Mouse (Mus musculus): ENCODE data around the gene Trio. TPM values are rescaled to one million over a fixed set of nuclear protein-coding genes. Genes with fewer than 3 reads are reported as not detected.

Gene Trio
- polyA plus RNA-seq, 1 experiment from 2014 or later = 64.8 TPM

- Histone ChIP-seq H3K4me3 (peak overlapping the region; percentile 64), H3K9ac (peak overlapping the region; percentile 60)
These were observed 242.0 kb downstream of the Trio start for GRCm38 (mm10) chr15:27783541-27784125.

GRCm38 (mm10) chr15:27783092-27783491 lies 242.6 kb downstream of the Trio start:
- Histone ChIP-seq H3K4me3 (peak overlapping the region; percentile 64), H3K4me1 (peaks cover 98% of the 10 kb centered on the region), H3K9ac (peak overlapping the region; percentile 60), H3K4me2 (replicated peaks) (peak overlapping the region; percentile 67), H3K36me3 (peaks cover 14% of the 10 kb centered on the region), H3K27ac (peak overlapping the region; percentile 97), H3K9me3 (no peaks in the 10 kb centered on the region), H3K27me3 (no peaks in the 10 kb centered on the region)
- WGBS = 14% methylated on average over 8 of the region's 8 CpGs
- no peak for ATAC-seq (ENCODE audit: low FRiP score, low read depth)

More at GRCm38 (mm10) chr15:27783541-27784125, 242.0 kb downstream of the Trio start:
- ATAC-seq (ENCODE audit: low FRiP score, low read depth) = no peak
- Histone ChIP-seq H3K9me3 (no peaks in the 10 kb centered on the region), H3K4me2 (replicated peaks) (peak overlapping the region; percentile 67), H3K27ac (peak overlapping the region; percentile 97), H3K27me3 (no peaks in the 10 kb centered on the region), H3K36me3 (peaks cover 14% of the 10 kb centered on the region), H3K4me1 (peaks cover 98% of the 10 kb centered on the region)
- 14% methylated on average over 12 of the region's 12 CpGs for WGBS

GRCm38 (mm10) chr15:27782383-27783036 lies 243.1 kb downstream of the Trio start:
- Histone ChIP-seq H3K27ac (peak overlapping the region; percentile 97), H3K4me1 (peaks cover 98% of the 10 kb centered on the region), H3K36me3 (peaks cover 14% of the 10 kb centered on the region), H3K4me2 (replicated peaks) (peak overlapping the region; percentile 67), H3K27me3 (no peaks in the 10 kb centered on the region), H3K4me3 (peak overlapping the region; percentile 64; the same call in 1 of the 2 replicates), H3K9me3 (no peaks in the 10 kb centered on the region), H3K9ac (no peak overlapping the region)
- ATAC-seq (ENCODE audit: low FRiP score, low read depth) = peak; percentile 85
- 10% methylated on average over 15 of the region's 15 CpGs for WGBS

GRCm38 (mm10) chr15:27779827-27780226 lies 245.8 kb downstream of the Trio start:
- H3K9me3 ChIP-seq = no peaks in the 10 kb centered on the region
- 0 out of 2 replicates have a peak overlapping the region, but pooled peaks have one; percentile 9 for H3K9ac ChIP-seq
- H3K4me2 ChIP-seq (replicated peaks) = peak overlapping the region; percentile 67
- peaks cover 20% of the 10 kb centered on the region for H3K36me3 ChIP-seq
- peak; percentile 71 for ATAC-seq (ENCODE audit: low FRiP score, low read depth)
- peak overlapping the region; percentile 17; the same call in 1 of the 2 replicates for H3K4me3 ChIP-seq
- H3K4me1 ChIP-seq = peaks cover 100% of the 10 kb centered on the region
- no peaks in the 10 kb centered on the region for H3K27me3 ChIP-seq
- 3% methylated on average over 10 of the region's 10 CpGs for WGBS
- H3K27ac ChIP-seq = peak overlapping the region; percentile 97

- no peaks in the 10 kb centered on the region for H3K9me3 ChIP-seq
- WGBS = 10% methylated on average over 11 of the region's 11 CpGs
- peak overlapping the region; percentile 67 for H3K4me2 ChIP-seq (replicated peaks)
- H3K4me1 ChIP-seq = peaks cover 100% of the 10 kb centered on the region
- peaks cover 21% of the 10 kb centered on the region for H3K36me3 ChIP-seq
- peak overlapping the region; percentile 17; the same call in 1 of the 2 replicates for H3K4me3 ChIP-seq
- H3K9ac ChIP-seq = no peak overlapping the region
- no peaks in the 10 kb centered on the region for H3K27me3 ChIP-seq
- ATAC-seq (ENCODE audit: low FRiP score, low read depth) = no peak
- H3K27ac ChIP-seq = peak overlapping the region; percentile 97
These were observed 246.2 kb downstream of the Trio start for GRCm38 (mm10) chr15:27779398-27779797.

GRCm38 (mm10) chr15:27778256-27778655 lies 247.4 kb downstream of the Trio start:
- Histone ChIP-seq H3K36me3 (peaks cover 25% of the 10 kb centered on the region), H3K4me2 (replicated peaks) (peak overlapping the region; percentile 67), H3K27me3 (no peaks in the 10 kb centered on the region), H3K27ac (peak overlapping the region; percentile 97), H3K9ac (peak overlapping the region; percentile 45), H3K4me1 (peaks cover 97% of the 10 kb centered on the region), H3K9me3 (no peaks in the 10 kb centered on the region), H3K4me3 (no peak overlapping the region)
- WGBS = 17% methylated on average over 3 of the region's 3 CpGs
- peak; percentile 48; the same call in 1 of the 2 replicates for ATAC-seq (ENCODE audit: low FRiP score, low read depth)

GRCm38 (mm10) chr15:27777455-27778190 lies 248.0 kb downstream of the Trio start:
- peak overlapping the region; percentile 45 for H3K9ac ChIP-seq
- no peaks in the 10 kb centered on the region for H3K9me3 ChIP-seq
- peak overlapping the region; percentile 97 for H3K27ac ChIP-seq
- peaks cover 31% of the 10 kb centered on the region for H3K36me3 ChIP-seq
- H3K4me2 ChIP-seq (replicated peaks) = peak overlapping the region; percentile 67
- 9% methylated on average over 11 of the region's 11 CpGs for WGBS
- H3K27me3 ChIP-seq = no peaks in the 10 kb centered on the region
- ATAC-seq (ENCODE audit: low FRiP score, low read depth) = peak; percentile 49
- H3K4me1 ChIP-seq = peaks cover 95% of the 10 kb centered on the region
- H3K4me3 ChIP-seq = 0 out of 2 replicates have a peak overlapping the region, but pooled peaks have one; percentile 14

GRCm38 (mm10) chr15:27774481-27774880 lies 251.2 kb downstream of the Trio start:
- 24% methylated on average over 7 of the region's 7 CpGs for WGBS

GRCm38 (mm10) chr15:27772125-27772627 lies 253.5 kb downstream of the Trio start:
- Histone ChIP-seq H3K4me3 (no peak overlapping the region), H3K27me3 (no peaks in the 10 kb centered on the region), H3K4me2 (replicated peaks) (no peak overlapping the region), H3K9ac (no peak overlapping the region), H3K9me3 (no peaks in the 10 kb centered on the region), H3K36me3 (peaks cover 71% of the 10 kb centered on the region), H3K27ac (no peak overlapping the region), H3K4me1 (peaks cover 77% of the 10 kb centered on the region)
- whole genome bisulfite sequencing = 57% methylated on average over 7 of the region's 7 CpGs
- ATAC-seq (ENCODE audit: low FRiP score, low read depth) = no peak

More at GRCm38 (mm10) chr15:27774481-27774880, 251.2 kb downstream of the Trio start:
- no peak for ATAC-seq (ENCODE audit: low FRiP score, low read depth)
- Histone ChIP-seq H3K9ac (no peak overlapping the region), H3K27ac (no peak overlapping the region), H3K4me1 (peaks cover 95% of the 10 kb centered on the region), H3K9me3 (no peaks in the 10 kb centered on the region), H3K36me3 (peaks cover 49% of the 10 kb centered on the region), H3K4me2 (replicated peaks) (no peak overlapping the region), H3K4me3 (no peak overlapping the region), H3K27me3 (no peaks in the 10 kb centered on the region)

- Histone ChIP-seq H3K4me1 (peaks cover 71% of the 10 kb centered on the region), H3K9ac (no peak overlapping the region), H3K36me3 (peaks cover 76% of the 10 kb centered on the region)
These were observed 254.1 kb downstream of the Trio start for GRCm38 (mm10) chr15:27771581-27771980.

GRCm38 (mm10) chr15:27770513-27771196 lies 255.0 kb downstream of the Trio start:
- ATAC-seq (ENCODE audit: low FRiP score, low read depth) = peak; percentile 41; the same call in 1 of the 2 replicates
- H3K4me3 ChIP-seq = no peak overlapping the region
- H3K9me3 ChIP-seq = no peaks in the 10 kb centered on the region
- H3K27me3 ChIP-seq = no peaks in the 10 kb centered on the region
- no peak overlapping the region for H3K9ac ChIP-seq
- peaks cover 62% of the 10 kb centered on the region for H3K4me1 ChIP-seq
- whole genome bisulfite sequencing = 28% methylated on average over 12 of the region's 12 CpGs
- H3K4me2 ChIP-seq (replicated peaks) = 0 out of 2 replicates have a peak overlapping the region, but pooled peaks have one; percentile 14
- peaks cover 85% of the 10 kb centered on the region for H3K36me3 ChIP-seq
- peak overlapping the region; percentile 61; the same call in 1 of the 2 replicates for H3K27ac ChIP-seq

More at GRCm38 (mm10) chr15:27771581-27771980, 254.1 kb downstream of the Trio start:
- 54% methylated on average over 7 of the region's 7 CpGs for WGBS
- no peaks in the 10 kb centered on the region for H3K9me3 ChIP-seq
- no peak overlapping the region for H3K4me3 ChIP-seq
- no peaks in the 10 kb centered on the region for H3K27me3 ChIP-seq
- peak overlapping the region; percentile 53; the same call in 1 of the 2 replicates for H3K27ac ChIP-seq
- no peak overlapping the region for H3K4me2 ChIP-seq (replicated peaks)
- no peak for ATAC-seq (ENCODE audit: low FRiP score, low read depth)
